Mouse (Mus musculus) bone marrow, adult 2 months (tissue): ENCODE results near the gene Cd200.

Experiments used
- CTCF ChIP-seq: fragments of 200-500 bp; IDR thresholded peaks from 2 replicates; pipeline ENCODE4 v1.5.1; 2011; ENCODE audit warnings: low read length, control low read depth; ENCODE audit not compliant: control insufficient read depth, insufficient read depth
- POLR2A ChIP-seq: fragments of 200-500 bp; IDR thresholded peaks from 2 replicates; pipeline ENCODE4 v1.6.1; 2011; ENCODE audit warnings: low read depth, mild to moderate bottlenecking, control low read depth, low read length, borderline replicate concordance; ENCODE audit not compliant: control insufficient read depth

DNA sequence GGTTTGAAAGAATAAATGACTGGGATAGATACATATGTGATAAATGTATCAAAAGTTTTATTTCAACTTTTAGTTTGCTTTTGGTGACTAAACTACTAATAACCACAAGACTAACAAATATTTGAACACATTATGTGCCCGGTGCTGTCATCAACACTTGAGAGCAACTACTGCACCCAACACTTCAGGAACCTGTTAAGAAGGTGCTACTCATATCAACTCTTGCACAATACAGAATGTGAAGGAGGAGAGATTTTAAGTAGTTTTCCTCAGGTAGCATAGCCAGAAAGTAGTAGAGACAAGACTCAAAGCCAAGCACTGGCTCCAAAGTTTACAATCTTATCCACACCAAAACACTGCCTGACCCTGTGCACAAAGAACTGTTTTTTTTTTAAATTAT lies 6.8 kb downstream of the Cd200 start:
- TF ChIP-seq CTCF = no peak
- no peak for TF ChIP-seq POLR2A
